Mouse (Mus musculus): ENCODE results near the gene Nlrp2. TPM values are rescaled to one million over a fixed set of nuclear protein-coding genes. Genes with fewer than 3 reads are reported as not detected.

The Nlrp2 gene
- polyA plus RNA-seq (2015; fragmentation: Nextera tagmentation; extraction: Ambion mirVana) = not detected in 2 replicates

- Histone ChIP-seq H3K9ac (no peak within 1 kb of the TSS), H3K36me3 (no peaks in the 10 kb centered on the region), H3K27me3 (no peaks in the 10 kb centered on the region), H3K27ac (no peak within 1 kb of the TSS), H3K4me3 (no peak within 1 kb of the TSS), H3K4me2 (no peak within 1 kb of the TSS), H3K9me3 (replicated peaks) (no peaks in the 10 kb centered on the region), H3K4me1 (replicated peaks) (no peaks in the 10 kb centered on the region)
- 75% methylated on average over 4 of the region's 4 CpGs for WGBS
- no peak for ATAC-seq (replicated peaks; ENCODE audit: insufficient number of reproducible peaks, insufficient read depth, low FRiP score, low read depth)
Measured at GRCm38 (mm10) chr7:5350935-5351334, at the start of gene Nlrp2. Gene Nlrp2, minus strand, starts transcription at chr7:5351035.

- no peak for ATAC-seq (replicated peaks; ENCODE audit: insufficient number of reproducible peaks, insufficient read depth, low FRiP score, low read depth)
- Histone ChIP-seq H3K9me3 (replicated peaks) (peaks cover 4% of the 10 kb centered on the region; the same call in 1 of the 2 replicates), H3K36me3 (no peaks in the 10 kb centered on the region), H3K4me3 (no peak overlapping the region), H3K27me3 (no peaks in the 10 kb centered on the region), H3K9ac (no peak overlapping the region), H3K4me2 (no peak overlapping the region), H3K27ac (no peak overlapping the region), H3K4me1 (replicated peaks) (no peaks in the 10 kb centered on the region)
- 67% methylated on average over 2 of the region's 2 CpGs for WGBS
Measured at GRCm38 (mm10) chr7:5366724-5367123, 15.9 kb upstream of the Nlrp2 start.

GRCm38 (mm10) chr7:5363599-5363998, 12.8 kb upstream of the Nlrp2 start:
- no peak overlapping the region for H3K4me2 ChIP-seq
- ATAC-seq (replicated peaks; ENCODE audit: insufficient number of reproducible peaks, insufficient read depth, low FRiP score, low read depth) = no peak
- H3K27ac ChIP-seq = no peak overlapping the region
- no peak overlapping the region for H3K9ac ChIP-seq
- no peaks in the 10 kb centered on the region for H3K27me3 ChIP-seq
- 84% methylated on average over 5 of the region's 5 CpGs for WGBS
- no peak overlapping the region for H3K4me3 ChIP-seq
- H3K9me3 ChIP-seq (replicated peaks) = peaks cover 7% of the 10 kb centered on the region; the same call in 1 of the 2 replicates
- H3K36me3 ChIP-seq = no peaks in the 10 kb centered on the region
- H3K4me1 ChIP-seq (replicated peaks) = no peaks in the 10 kb centered on the region

GRCm38 (mm10) chr7:5350237-5350636, 598 bp downstream of the Nlrp2 start, which contains the start of gene Gm5065:
Gene Gm5065, plus strand, starts transcription at chr7:5350537.
- Histone ChIP-seq H3K27ac (no peak within 1 kb of the TSS), H3K36me3 (no peaks in the 10 kb centered on the region), H3K4me3 (no peak within 1 kb of the TSS), H3K4me1 (replicated peaks) (no peaks in the 10 kb centered on the region), H3K27me3 (no peaks in the 10 kb centered on the region), H3K9ac (no peak within 1 kb of the TSS), H3K4me2 (no peak within 1 kb of the TSS), H3K9me3 (replicated peaks) (0 out of 2 replicates have a peak, but pooled peaks cover 4% of the 10 kb centered on the region)
- 66% methylated on average over 1 of the region's 1 CpGs for WGBS
- ATAC-seq (replicated peaks; ENCODE audit: insufficient number of reproducible peaks, insufficient read depth, low FRiP score, low read depth) = no peak

GRCm38 (mm10) chr7:5327511-5327910, 23.3 kb downstream of the Nlrp2 start:
- no peaks in the 10 kb centered on the region for H3K27me3 ChIP-seq
- no peak overlapping the region for H3K4me2 ChIP-seq
- WGBS = 60% methylated on average over 1 of the region's 1 CpGs
- H3K9ac ChIP-seq = no peak overlapping the region
- no peaks in the 10 kb centered on the region for H3K9me3 ChIP-seq (replicated peaks)
- no peak overlapping the region for H3K4me3 ChIP-seq
- H3K4me1 ChIP-seq (replicated peaks) = no peaks in the 10 kb centered on the region
- H3K36me3 ChIP-seq = no peaks in the 10 kb centered on the region
- no peak for ATAC-seq (replicated peaks; ENCODE audit: insufficient number of reproducible peaks, insufficient read depth, low FRiP score, low read depth)
- H3K27ac ChIP-seq = no peak overlapping the region

- ATAC-seq (replicated peaks; ENCODE audit: insufficient number of reproducible peaks, insufficient read depth, low FRiP score, low read depth) = no peak
- no peak overlapping the region for H3K4me3 ChIP-seq
- H3K36me3 ChIP-seq = no peaks in the 10 kb centered on the region
- H3K9ac ChIP-seq = no peak overlapping the region
- no peaks in the 10 kb centered on the region for H3K27me3 ChIP-seq
- H3K4me1 ChIP-seq (replicated peaks) = no peaks in the 10 kb centered on the region
- 47% methylated on average over 1 of the region's 1 CpGs for WGBS
- H3K9me3 ChIP-seq (replicated peaks) = 0 out of 2 replicates have a peak, but pooled peaks cover 3% of the 10 kb centered on the region
- no peak overlapping the region for H3K4me2 ChIP-seq
- no peak overlapping the region for H3K27ac ChIP-seq
Measured at GRCm38 (mm10) chr7:5288281-5288680, 62.6 kb downstream of the Nlrp2 start.

- Histone ChIP-seq H3K9me3 (replicated peaks) (0 out of 2 replicates have a peak, but pooled peaks cover 4% of the 10 kb centered on the region), H3K4me1 (replicated peaks) (no peaks in the 10 kb centered on the region), H3K9ac (no peak overlapping the region), H3K36me3 (no peaks in the 10 kb centered on the region), H3K27ac (no peak overlapping the region), H3K4me2 (no peak overlapping the region), H3K27me3 (no peaks in the 10 kb centered on the region), H3K4me3 (no peak overlapping the region)
- no peak for ATAC-seq (replicated peaks; ENCODE audit: insufficient number of reproducible peaks, insufficient read depth, low FRiP score, low read depth)
- WGBS = 72% methylated on average over 3 of the region's 3 CpGs
Measured at GRCm38 (mm10) chr7:5263051-5263450, 87.8 kb downstream of the Nlrp2 start.

Other genes starting within 250 kb of the Nlrp2 start
- gene Rfpl4, start 234.1 kb downstream of the Nlrp2 start, polyA plus RNA-seq (2015; fragmentation: Nextera tagmentation; extraction: Ambion mirVana) = not detected in 2 replicates
- gene Rasl2-9, start 225.1 kb downstream of the Nlrp2 start, polyA plus RNA-seq (2015; fragmentation: Nextera tagmentation; extraction: Ambion mirVana) = 1.3 and 1.7 TPM in 2 replicates
- gene Vmn1r55, start 201.4 kb downstream of the Nlrp2 start, polyA plus RNA-seq (2015; fragmentation: Nextera tagmentation; extraction: Ambion mirVana) = not detected in 2 replicates
- gene Vmn1r56, start 154.3 kb downstream of the Nlrp2 start, polyA plus RNA-seq (2015; fragmentation: Nextera tagmentation; extraction: Ambion mirVana) = not detected in 2 replicates
- gene Vmn1r57, start 132.5 kb downstream of the Nlrp2 start, polyA plus RNA-seq (2015; fragmentation: Nextera tagmentation; extraction: Ambion mirVana) = not detected in 2 replicates
- not detected in 2 replicates for gene Gm5065, start 498 bp downstream of the Nlrp2 start, polyA plus RNA-seq (2015; fragmentation: Nextera tagmentation; extraction: Ambion mirVana)
- not detected in 2 replicates for gene Vmn1r58, start 62.4 kb upstream of the Nlrp2 start, polyA plus RNA-seq (2015; fragmentation: Nextera tagmentation; extraction: Ambion mirVana)
- gene Vmn1r59, start 105.7 kb upstream of the Nlrp2 start, polyA plus RNA-seq (2015; fragmentation: Nextera tagmentation; extraction: Ambion mirVana) = not detected in 2 replicates
- gene Vmn2r28, start 142.9 kb upstream of the Nlrp2 start, polyA plus RNA-seq (2015; fragmentation: Nextera tagmentation; extraction: Ambion mirVana) = not detected in 2 replicates
- gene Vmn1r60, start 196.3 kb upstream of the Nlrp2 start, polyA plus RNA-seq (2015; fragmentation: Nextera tagmentation; extraction: Ambion mirVana) = not detected in 2 replicates

Measured in heart, embryonic 15.5 days (tissue).